Mouse (Mus musculus): ENCODE measurements around the gene Ccr5. TPM values are rescaled to one million over a fixed set of nuclear protein-coding genes. Genes with fewer than 3 reads are reported as not detected.

The Ccr5 gene
- polyA plus RNA-seq, 1 experiment = not detected

- Histone ChIP-seq H3K4me1 (ENCODE audit: control insufficient read depth) (peaks cover 30% of the 10 kb centered on the region), H3K9me3 (ENCODE audit: control insufficient read depth, low read length) (no peaks in the 10 kb centered on the region), H3K4me3 (replicated peaks) (no peak overlapping the region), H3K36me3 (ENCODE audit: control insufficient read depth) (no peaks in the 10 kb centered on the region), H3K27me3 (ENCODE audit: control insufficient read depth) (no peaks in the 10 kb centered on the region)
- no peak for TF ChIP-seq GATA1 (IDR thresholded peaks at IDR 0.05; ENCODE audit: low read length)
- no peak for TF ChIP-seq TAL1 (IDR thresholded peaks at IDR 0.05; ENCODE audit: low read length)
Measured at GRCm38 (mm10) chr9:124107232-124107631, 14.1 kb upstream of the Ccr5 start.

GRCm38 (mm10) chr9:124108356-124109127, 12.8 kb upstream of the Ccr5 start:
- H3K9me3 ChIP-seq (ENCODE audit: control insufficient read depth, low read length) = no peaks in the 10 kb centered on the region
- no peak overlapping the region for H3K4me3 ChIP-seq (replicated peaks)
- TF ChIP-seq GATA1 (IDR thresholded peaks at IDR 0.05; ENCODE audit: low read length) = no peak
- no peak for TF ChIP-seq TAL1 (IDR thresholded peaks at IDR 0.05; ENCODE audit: low read length)
- no peaks in the 10 kb centered on the region for H3K27me3 ChIP-seq (ENCODE audit: control insufficient read depth)
- peaks cover 33% of the 10 kb centered on the region for H3K4me1 ChIP-seq (ENCODE audit: control insufficient read depth)
- no peaks in the 10 kb centered on the region for H3K36me3 ChIP-seq (ENCODE audit: control insufficient read depth)

GRCm38 (mm10) chr9:124111997-124112396, 9.3 kb upstream of the Ccr5 start:
- H3K4me1 ChIP-seq (ENCODE audit: control insufficient read depth) = peaks cover 35% of the 10 kb centered on the region
- H3K4me3 ChIP-seq (replicated peaks) = no peak overlapping the region
- H3K9me3 ChIP-seq (ENCODE audit: control insufficient read depth, low read length) = no peaks in the 10 kb centered on the region
- TF ChIP-seq TAL1 (IDR thresholded peaks at IDR 0.05; ENCODE audit: low read length) (no peak), GATA1 (IDR thresholded peaks at IDR 0.05; ENCODE audit: low read length) (no peak)
- no peaks in the 10 kb centered on the region for H3K36me3 ChIP-seq (ENCODE audit: control insufficient read depth)
- H3K27me3 ChIP-seq (ENCODE audit: control insufficient read depth) = no peaks in the 10 kb centered on the region

GRCm38 (mm10) chr9:124112591-124113239, 8.6 kb upstream of the Ccr5 start:
- no peak overlapping the region for H3K4me3 ChIP-seq (replicated peaks)
- TF ChIP-seq GATA1 (IDR thresholded peaks at IDR 0.05; ENCODE audit: low read length) (no peak), TAL1 (IDR thresholded peaks at IDR 0.05; ENCODE audit: low read length) (no peak)
- H3K27me3 ChIP-seq (ENCODE audit: control insufficient read depth) = no peaks in the 10 kb centered on the region
- H3K36me3 ChIP-seq (ENCODE audit: control insufficient read depth) = no peaks in the 10 kb centered on the region
- no peaks in the 10 kb centered on the region for H3K9me3 ChIP-seq (ENCODE audit: control insufficient read depth, low read length)
- peaks cover 34% of the 10 kb centered on the region for H3K4me1 ChIP-seq (ENCODE audit: control insufficient read depth)

- Histone ChIP-seq H3K27me3 (ENCODE audit: control insufficient read depth) (no peaks in the 10 kb centered on the region), H3K9me3 (ENCODE audit: control insufficient read depth, low read length) (no peaks in the 10 kb centered on the region), H3K4me3 (replicated peaks) (no peak overlapping the region), H3K4me1 (ENCODE audit: control insufficient read depth) (peaks cover 28% of the 10 kb centered on the region), H3K36me3 (ENCODE audit: control insufficient read depth) (no peaks in the 10 kb centered on the region)
- no peak for TF ChIP-seq TAL1 (IDR thresholded peaks at IDR 0.05; ENCODE audit: low read length)
Measured at GRCm38 (mm10) chr9:124113777-124114176, 7.6 kb upstream of the Ccr5 start.

GRCm38 (mm10) chr9:124118489-124118888, 2.9 kb upstream of the Ccr5 start:
- no peaks in the 10 kb centered on the region for H3K9me3 ChIP-seq (ENCODE audit: control insufficient read depth, low read length)
- H3K36me3 ChIP-seq (ENCODE audit: control insufficient read depth) = no peaks in the 10 kb centered on the region
- no peaks in the 10 kb centered on the region for H3K27me3 ChIP-seq (ENCODE audit: control insufficient read depth)
- TF ChIP-seq TAL1 (IDR thresholded peaks at IDR 0.05; ENCODE audit: low read length) (no peak), GATA1 (IDR thresholded peaks at IDR 0.05; ENCODE audit: low read length) (no peak)
- no peak overlapping the region for H3K4me3 ChIP-seq (replicated peaks)
- H3K4me1 ChIP-seq (ENCODE audit: control insufficient read depth) = peaks cover 3% of the 10 kb centered on the region; the same call in 1 of the 2 replicates

- Histone ChIP-seq H3K9me3 (ENCODE audit: control insufficient read depth, low read length) (no peaks in the 10 kb centered on the region), H3K4me3 (replicated peaks) (no peak overlapping the region), H3K4me1 (ENCODE audit: control insufficient read depth) (peaks cover 8% of the 10 kb centered on the region), H3K27me3 (ENCODE audit: control insufficient read depth) (peaks cover 4% of the 10 kb centered on the region; the same call in 1 of the 2 replicates), H3K36me3 (ENCODE audit: control insufficient read depth) (no peaks in the 10 kb centered on the region)
- TF ChIP-seq TAL1 (IDR thresholded peaks at IDR 0.05; ENCODE audit: low read length) (no peak), GATA1 (IDR thresholded peaks at IDR 0.05; ENCODE audit: low read length) (no peak)
Measured at GRCm38 (mm10) chr9:124125576-124125975, 4.2 kb downstream of the Ccr5 start.

GRCm38 (mm10) chr9:124126373-124126772, 5.0 kb downstream of the Ccr5 start:
- Histone ChIP-seq H3K36me3 (ENCODE audit: control insufficient read depth) (no peaks in the 10 kb centered on the region), H3K4me1 (ENCODE audit: control insufficient read depth) (peaks cover 8% of the 10 kb centered on the region), H3K27me3 (ENCODE audit: control insufficient read depth) (peaks cover 4% of the 10 kb centered on the region; the same call in 1 of the 2 replicates), H3K9me3 (ENCODE audit: control insufficient read depth, low read length) (no peaks in the 10 kb centered on the region), H3K4me3 (replicated peaks) (no peak overlapping the region)
- TF ChIP-seq TAL1 (IDR thresholded peaks at IDR 0.05; ENCODE audit: low read length) = no peak
- TF ChIP-seq GATA1 (IDR thresholded peaks at IDR 0.05; ENCODE audit: low read length) = no peak

- Histone ChIP-seq H3K4me1 (ENCODE audit: control insufficient read depth) (peaks cover 8% of the 10 kb centered on the region), H3K36me3 (ENCODE audit: control insufficient read depth) (no peaks in the 10 kb centered on the region), H3K4me3 (replicated peaks) (no peak overlapping the region), H3K9me3 (ENCODE audit: control insufficient read depth, low read length) (no peaks in the 10 kb centered on the region), H3K27me3 (ENCODE audit: control insufficient read depth) (peaks cover 4% of the 10 kb centered on the region; the same call in 1 of the 2 replicates)
- TF ChIP-seq TAL1 (IDR thresholded peaks at IDR 0.05; ENCODE audit: low read length) = no peak
- no peak for TF ChIP-seq GATA1 (IDR thresholded peaks at IDR 0.05; ENCODE audit: low read length)
Measured at GRCm38 (mm10) chr9:124127412-124127811, 6.1 kb downstream of the Ccr5 start.
